Mouse (Mus musculus) liver, postnatal 0 days (tissue): ENCODE results near the gene Tex46. TPM values are rescaled to one million over a fixed set of nuclear protein-coding genes. Genes with fewer than 3 reads are reported as not detected.
A peak's percentile ranks its signal among the peaks of the same experiment; 100 is the strongest.

Source experiments
- ATAC-seq: fragments of 200-750 bp; cut with Nextera tagmentation; 2 replicates; pipeline ENCODE4 v1.8.0; 2017; ENCODE audit warnings: mild to moderate bottlenecking, moderate library complexity
- DNase-seq: peaks from one replicate; pipeline ENCODE4 v3.0.0-alpha.2; 2016
- H3K27ac ChIP-seq: fragments of 300-500 bp; sonication (generic); 2 replicates; pipeline ENCODE4 v1.5.1; 2014; ENCODE audit warnings: antibody characterized with exemption, moderate library complexity, mild to moderate bottlenecking, low read depth
- H3K27me3 ChIP-seq: fragments of 300-500 bp; sonication (generic); 2 replicates; pipeline ENCODE4 v1.6.1; 2014; ENCODE audit warnings: low read length, control low read depth, mixed read lengths; ENCODE audit not compliant: insufficient read depth
- H3K36me3 ChIP-seq: fragments of 300-500 bp; sonication (generic); replicated peaks from 2 replicates; pipeline ENCODE4 v1.6.1; 2014; ENCODE audit warnings: mild to moderate bottlenecking, control low read depth, low read length, moderate library complexity, mixed read lengths; ENCODE audit not compliant: insufficient read depth
- H3K4me1 ChIP-seq: fragments of 300-500 bp; sonication (generic); 2 replicates; pipeline ENCODE4 v1.6.1; 2014; ENCODE audit warnings: antibody characterized with exemption, mild to moderate bottlenecking, control low read depth; ENCODE audit not compliant: insufficient read depth
- H3K4me2 ChIP-seq: fragments of 300-500 bp; sonication (generic); 2 replicates; pipeline ENCODE4 v1.6.1; 2014; ENCODE audit warnings: low read depth, mild to moderate bottlenecking, low read length, moderate library complexity, mixed read lengths
- H3K4me3 ChIP-seq: fragments of 300-500 bp; sonication (generic); 2 replicates; pipeline ENCODE4 v1.5.1; 2014; ENCODE audit warnings: low read depth, low read length
- H3K9ac ChIP-seq: fragments of 300-500 bp; sonication (generic); replicated peaks from 2 replicates; pipeline ENCODE4 v1.6.1; 2014; ENCODE audit warnings: mild to moderate bottlenecking, moderate library complexity
- H3K9me3 ChIP-seq: fragments of 300-500 bp; sonication (generic); 2 replicates; pipeline ENCODE4 v1.6.1; 2016; ENCODE audit warnings: mild to moderate bottlenecking, control low read depth, low read length, mixed read lengths
- CTCF ChIP-seq: sonication (generic); IDR thresholded peaks from 2 replicates; pipeline ENCODE4 v1.5.1; 2016; ENCODE audit warnings: antibody characterized with exemption, low read depth
- EP300 ChIP-seq: IDR thresholded peaks from 2 replicates; pipeline ENCODE4 v1.6.1; 2016; ENCODE audit warnings: antibody characterized with exemption, low read depth, mild to moderate bottlenecking
- WGBS: fragments of 180-500 bp; shearing (Covaris S2); extraction: QIAGEN DNeasy Blood & Tissue Kit; methylation state at CpG from one replicate; pipeline ENCODE4 v1.1.7; 2014; ENCODE audit not compliant: insufficient replicate concordance; 5-methylcytosine and 5-hydroxymethylcytosine counted together
- polyA plus RNA-seq: library from polyadenylated mRNA; unstranded; fragments of >200 nt; fragmentation: Nextera tagmentation; extraction: Ambion mirVana; gene quantifications from 2 replicates; pipeline ENCODE4 v1.2.1, GENCODE M21; 2015

Tex46 gene
- polyA plus RNA-seq, 1 experiment from 2014 or later = not detected

DNA sequence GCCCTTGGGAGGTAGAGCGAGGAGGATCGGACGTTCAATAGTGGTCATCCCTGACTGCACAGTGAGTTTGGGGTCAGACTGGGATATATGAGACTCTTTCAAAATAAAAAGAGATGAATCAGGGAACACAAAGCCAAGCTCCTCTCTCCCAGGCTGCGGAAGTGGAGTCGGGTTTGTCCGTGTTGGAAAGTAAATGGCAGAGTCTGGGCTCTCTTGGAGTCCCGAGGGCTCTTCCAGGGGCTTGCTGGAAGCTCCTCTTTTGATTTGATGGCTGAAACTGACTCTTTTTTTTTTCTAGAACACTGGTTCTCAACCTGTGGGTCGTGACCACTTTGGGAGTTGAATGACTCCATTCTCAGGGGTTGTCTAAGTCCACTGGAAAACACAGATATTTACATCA lies 40.0 kb downstream of the Tex46 start:
- WGBS = 80% methylated on average over 8 of the region's 8 CpGs
- Histone ChIP-seq H3K9me3 (no peaks in the 10 kb centered on the region), H3K4me1 (no peaks in the 10 kb centered on the region), H3K4me2 (no peak overlapping the region), H3K4me3 (no peak overlapping the region), H3K9ac (no peak overlapping the region), H3K27me3 (no peaks in the 10 kb centered on the region), H3K27ac (no peak overlapping the region), H3K36me3 (no peaks in the 10 kb centered on the region)
- ATAC-seq (no peak), DNase-seq (no peak)
- no peak for TF ChIP-seq EP300
- TF ChIP-seq CTCF = no peak

DNA sequence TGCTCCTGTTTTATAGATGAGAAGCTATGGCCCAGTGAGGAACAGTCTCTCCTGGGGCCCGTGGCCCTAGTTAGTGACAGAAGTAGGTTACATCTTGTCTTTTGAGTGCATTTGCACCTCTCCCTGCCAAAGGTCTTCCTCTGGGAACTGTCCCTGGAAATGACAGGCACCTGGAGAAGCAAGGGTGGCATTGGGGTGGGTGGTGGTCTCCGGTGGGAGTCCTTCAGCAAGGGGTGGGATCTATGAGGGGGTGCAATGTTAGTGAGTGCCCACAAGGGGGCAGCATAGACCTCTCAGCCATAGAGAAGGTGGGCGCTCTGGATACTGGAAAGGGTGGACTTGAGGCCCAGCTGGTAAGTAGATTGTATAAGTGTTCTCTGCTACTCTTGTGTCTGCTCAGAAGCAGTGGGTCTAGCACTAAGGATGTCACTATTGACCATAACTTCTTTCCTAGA lies 41.1 kb downstream of the Tex46 start:
- ATAC-seq (no peak), DNase-seq (peak; percentile 41)
- no peaks in the 10 kb centered on the region for H3K4me1 ChIP-seq
- no peaks in the 10 kb centered on the region for H3K36me3 ChIP-seq
- TF ChIP-seq EP300 (no peak), CTCF (peak; percentile 84)
- no peak overlapping the region for H3K27ac ChIP-seq
- no peak overlapping the region for H3K4me2 ChIP-seq
- 59% methylated on average over 3 of the region's 3 CpGs for WGBS
- no peaks in the 10 kb centered on the region for H3K27me3 ChIP-seq
- no peak overlapping the region for H3K4me3 ChIP-seq
- H3K9me3 ChIP-seq = no peaks in the 10 kb centered on the region
- H3K9ac ChIP-seq = no peak overlapping the region

DNA sequence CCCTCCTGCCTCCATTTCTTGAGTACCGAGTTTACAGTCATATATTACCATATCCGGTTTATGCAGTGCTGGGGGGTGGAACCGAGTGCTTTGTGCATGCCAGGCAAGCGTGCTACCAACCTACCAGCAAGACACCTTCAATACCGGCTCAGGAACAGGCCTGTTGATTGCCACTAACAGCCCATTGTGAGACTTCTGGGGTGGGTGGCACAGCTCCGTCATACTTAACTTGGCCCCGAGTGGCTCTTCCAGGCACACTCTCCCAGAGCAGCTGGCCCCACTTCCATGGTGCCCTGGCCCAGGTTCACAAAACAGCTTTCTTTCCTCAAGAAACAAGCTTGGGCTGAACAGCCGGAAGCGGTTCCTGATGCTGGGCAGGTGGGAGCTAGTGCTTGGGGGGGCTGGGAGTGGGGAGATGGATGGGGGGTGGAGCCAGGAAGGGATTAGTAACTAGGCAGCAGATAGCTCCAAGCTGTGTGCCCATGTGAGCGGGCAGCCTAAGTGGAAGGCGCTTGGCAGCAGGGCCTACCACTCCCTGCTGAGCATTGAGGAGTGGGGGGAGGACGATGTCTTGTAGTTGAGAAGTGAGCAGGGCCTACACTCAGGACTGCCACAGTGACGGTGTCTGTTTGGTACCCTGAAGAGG lies 41.8 kb downstream of the Tex46 start:
- no peak for TF ChIP-seq CTCF
- no peak for TF ChIP-seq EP300
- Histone ChIP-seq H3K4me3 (no peak overlapping the region), H3K27ac (no peak overlapping the region), H3K9ac (no peak overlapping the region), H3K36me3 (no peaks in the 10 kb centered on the region), H3K9me3 (no peaks in the 10 kb centered on the region), H3K27me3 (no peaks in the 10 kb centered on the region), H3K4me2 (no peak overlapping the region), H3K4me1 (no peaks in the 10 kb centered on the region)
- 67% methylated on average over 13 of the region's 13 CpGs for WGBS
- DNase-seq (no peak), ATAC-seq (no peak)

DNA sequence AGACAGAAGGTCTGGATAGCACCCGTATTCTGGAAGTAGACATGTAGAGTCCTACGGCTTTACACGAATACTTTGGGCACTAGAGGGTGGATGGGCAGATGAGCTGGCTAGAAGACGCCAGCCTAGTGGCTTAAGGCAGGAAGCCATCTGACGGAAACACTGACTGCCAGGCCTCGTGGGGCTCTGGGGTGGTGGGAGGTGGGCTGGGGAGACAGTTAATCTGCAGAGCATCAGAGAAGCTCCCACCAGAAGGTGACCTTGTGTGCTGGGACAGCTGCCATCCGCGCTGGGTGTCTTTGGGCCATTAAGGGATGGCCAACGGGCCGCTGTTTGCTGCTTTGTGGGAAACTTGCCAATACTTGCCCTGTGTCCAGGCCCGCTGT lies 42.3 kb downstream of the Tex46 start:
- ATAC-seq (no peak), DNase-seq (no peak)
- Histone ChIP-seq H3K9ac (no peak overlapping the region), H3K27ac (no peak overlapping the region), H3K36me3 (no peaks in the 10 kb centered on the region), H3K27me3 (no peaks in the 10 kb centered on the region), H3K9me3 (no peaks in the 10 kb centered on the region), H3K4me2 (no peak overlapping the region), H3K4me1 (no peaks in the 10 kb centered on the region), H3K4me3 (no peak overlapping the region)
- TF ChIP-seq EP300 (no peak), CTCF (no peak)
- 40% methylated on average over 11 of the region's 11 CpGs for WGBS

DNA sequence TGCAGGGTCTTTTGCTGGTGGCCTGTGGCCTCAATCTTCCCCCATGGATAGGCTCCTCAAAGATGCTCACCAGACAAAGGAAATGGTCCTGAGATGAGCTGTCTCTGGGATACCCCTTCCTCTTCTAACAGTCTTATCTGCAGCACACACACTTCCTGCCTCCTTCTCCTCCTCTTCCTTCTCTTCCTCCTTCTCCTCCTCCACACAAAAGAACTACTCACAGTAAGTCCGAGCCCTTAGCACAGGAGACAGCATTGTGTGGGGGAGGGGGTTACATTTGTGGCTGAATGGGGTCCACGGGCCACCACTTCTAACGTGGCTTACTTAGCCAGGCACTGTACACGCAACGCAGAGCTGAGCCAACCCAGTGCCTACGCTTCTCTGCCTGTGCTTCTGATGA lies 42.8 kb downstream of the Tex46 start:
- Histone ChIP-seq H3K27me3 (no peaks in the 10 kb centered on the region), H3K36me3 (no peaks in the 10 kb centered on the region), H3K4me1 (no peaks in the 10 kb centered on the region), H3K4me2 (no peak overlapping the region), H3K27ac (no peak overlapping the region), H3K4me3 (no peak overlapping the region), H3K9me3 (no peaks in the 10 kb centered on the region), H3K9ac (no peak overlapping the region)
- 30% methylated on average over 6 of the region's 6 CpGs for WGBS
- ATAC-seq (no peak; the same call in 1 of the 2 replicates), DNase-seq (no peak)
- TF ChIP-seq EP300 = no peak
- no peak for TF ChIP-seq CTCF

DNA sequence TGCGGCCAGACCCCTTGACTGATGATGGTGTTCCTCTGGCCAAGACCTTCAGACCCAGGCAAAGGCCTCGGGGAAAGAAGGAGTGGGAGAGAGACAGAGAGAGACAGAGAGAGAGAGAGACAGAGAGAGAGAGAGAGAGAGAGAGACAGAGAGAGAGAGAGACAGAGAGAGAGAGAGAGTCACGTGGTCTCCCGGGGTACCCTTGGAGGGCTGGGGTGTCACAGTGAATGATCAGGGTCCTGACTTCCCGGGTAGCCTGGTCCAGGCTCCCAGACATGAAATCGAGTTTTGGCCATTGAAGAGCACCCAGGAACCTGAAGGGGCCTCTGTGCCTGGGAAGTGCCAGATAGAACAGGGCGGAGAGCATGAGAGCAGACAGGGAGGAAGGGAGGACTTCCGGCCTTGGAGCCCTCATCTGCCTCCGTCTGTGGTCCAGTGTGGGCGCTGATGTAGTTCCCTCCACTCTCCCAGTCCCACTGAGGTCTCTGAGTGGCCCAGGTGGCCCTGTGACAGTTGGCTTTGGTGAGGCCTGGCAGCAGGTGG lies 43.5 kb downstream of the Tex46 start:
- Histone ChIP-seq H3K27ac (no peak overlapping the region), H3K36me3 (no peaks in the 10 kb centered on the region), H3K27me3 (no peaks in the 10 kb centered on the region), H3K4me1 (no peaks in the 10 kb centered on the region), H3K9ac (no peak overlapping the region), H3K4me2 (no peak overlapping the region), H3K4me3 (no peak overlapping the region), H3K9me3 (no peaks in the 10 kb centered on the region)
- ATAC-seq = no peak
- WGBS = 47% methylated on average over 10 of the region's 10 CpGs
- no peak for DNase-seq
- TF ChIP-seq EP300 (no peak), CTCF (no peak)
